Mouse (Mus musculus) cerebellum, adult 2 months (tissue): Measurements from ENCODE around the gene Klrc1.

Source experiments
- CTCF ChIP-seq: fragments of 200-500 bp; IDR thresholded peaks from 2 replicates; pipeline ENCODE4 v1.5.1; 2011; ENCODE audit warnings: low read depth, mild to moderate bottlenecking, control low read depth, low read length, moderate library complexity, borderline replicate concordance; ENCODE audit not compliant: insufficient read depth
- POLR2A ChIP-seq: fragments of 200-500 bp; IDR thresholded peaks from 2 replicates; pipeline ENCODE4 v1.6.1; 2011; ENCODE audit warnings: low read length, control low read depth, borderline replicate concordance; ENCODE audit not compliant: insufficient read depth

GRCm38 (mm10) chr6:129713566-129713965 lies 34.8 kb upstream of the Klrc1 start:
- no peak for TF ChIP-seq POLR2A
- TF ChIP-seq CTCF: no peak
